Mouse (Mus musculus): ENCODE measurements around the gene Clip1. TPM values are rescaled to one million over a fixed set of nuclear protein-coding genes. Genes with fewer than 3 reads are reported as not detected.
A peak's percentile ranks its signal among the peaks of the same experiment; 100 is the strongest.

The Clip1 gene
- polyA plus RNA-seq, 1 experiment from 2014 or later = 70.7 TPM

- Histone ChIP-seq H3K36me3 (replicated peaks; ENCODE audit: control insufficient read depth, insufficient read depth) (peaks cover 59% of the 10 kb centered on the region), H3K9me3 (ENCODE audit: control insufficient read depth, low read length) (no peaks in the 10 kb centered on the region)
- WGBS = 30% methylated on average over 3 of the region's 3 CpGs
Measured at GRCm38 (mm10) chr5:123699198-123699597, 14.8 kb upstream of the Clip1 start.

GRCm38 (mm10) chr5:123696961-123697360, 12.5 kb upstream of the Clip1 start:
- ATAC-seq (ENCODE audit: low FRiP score) (no peak), DNase-seq (ENCODE audit: low spot score) (no peak)
- Histone ChIP-seq H3K4me3 (replicated peaks; ENCODE audit: low read length) (no peak overlapping the region), H3K9ac (no peak overlapping the region), H3K4me2 (replicated peaks) (no peak overlapping the region), H3K9me3 (ENCODE audit: control insufficient read depth, low read length) (no peaks in the 10 kb centered on the region), H3K4me1 (replicated peaks; ENCODE audit: control insufficient read depth, insufficient read depth, low read length) (no peaks in the 10 kb centered on the region), H3K27me3 (ENCODE audit: control insufficient read depth, insufficient read depth, low read length) (no peaks in the 10 kb centered on the region), H3K36me3 (replicated peaks; ENCODE audit: control insufficient read depth, insufficient read depth) (peaks cover 37% of the 10 kb centered on the region), H3K27ac (no peak overlapping the region)
- 90% methylated on average over 4 of the region's 4 CpGs for WGBS

More at GRCm38 (mm10) chr5:123699198-123699597, 14.8 kb upstream of the Clip1 start:
- Histone ChIP-seq H3K4me3 (replicated peaks; ENCODE audit: low read length) (no peak overlapping the region), H3K27me3 (ENCODE audit: control insufficient read depth, insufficient read depth, low read length) (no peaks in the 10 kb centered on the region), H3K27ac (no peak overlapping the region), H3K4me1 (replicated peaks; ENCODE audit: control insufficient read depth, insufficient read depth, low read length) (no peaks in the 10 kb centered on the region), H3K9ac (no peak overlapping the region), H3K4me2 (replicated peaks) (no peak overlapping the region)
- peak; percentile 79 for DNase-seq (ENCODE audit: low spot score)
- no peak for ATAC-seq (ENCODE audit: low FRiP score)

GRCm38 (mm10) chr5:123696244-123696643, 11.8 kb upstream of the Clip1 start:
- Histone ChIP-seq H3K36me3 (replicated peaks; ENCODE audit: control insufficient read depth, insufficient read depth) (peaks cover 30% of the 10 kb centered on the region), H3K9me3 (ENCODE audit: control insufficient read depth, low read length) (no peaks in the 10 kb centered on the region), H3K4me1 (replicated peaks; ENCODE audit: control insufficient read depth, insufficient read depth, low read length) (no peaks in the 10 kb centered on the region), H3K4me2 (replicated peaks) (no peak overlapping the region), H3K27ac (no peak overlapping the region), H3K27me3 (ENCODE audit: control insufficient read depth, insufficient read depth, low read length) (no peaks in the 10 kb centered on the region), H3K9ac (no peak overlapping the region), H3K4me3 (replicated peaks; ENCODE audit: low read length) (no peak overlapping the region)
- DNase-seq (ENCODE audit: low spot score) (no peak), ATAC-seq (ENCODE audit: low FRiP score) (no peak)
- WGBS = 94% methylated on average over 7 of the region's 7 CpGs

GRCm38 (mm10) chr5:123694468-123694867, 10.1 kb upstream of the Clip1 start:
- 58% methylated on average over 6 of the region's 6 CpGs for WGBS
- Histone ChIP-seq H3K36me3 (replicated peaks; ENCODE audit: control insufficient read depth, insufficient read depth) (peaks cover 12% of the 10 kb centered on the region), H3K9me3 (ENCODE audit: control insufficient read depth, low read length) (no peaks in the 10 kb centered on the region), H3K27me3 (ENCODE audit: control insufficient read depth, insufficient read depth, low read length) (no peaks in the 10 kb centered on the region), H3K4me3 (replicated peaks; ENCODE audit: low read length) (no peak overlapping the region), H3K9ac (no peak overlapping the region), H3K4me1 (replicated peaks; ENCODE audit: control insufficient read depth, insufficient read depth, low read length) (no peaks in the 10 kb centered on the region), H3K27ac (no peak overlapping the region), H3K4me2 (replicated peaks) (no peak overlapping the region)
- no peak for ATAC-seq (ENCODE audit: low FRiP score)
- no peak for DNase-seq (ENCODE audit: low spot score)

GRCm38 (mm10) chr5:123683377-123684220, 819 bp downstream of the Clip1 start:
- peak; percentile 56 for ATAC-seq (ENCODE audit: low FRiP score)
- H3K4me1 ChIP-seq (replicated peaks; ENCODE audit: control insufficient read depth, insufficient read depth, low read length) = peaks cover 29% of the 10 kb centered on the region
- H3K4me2 ChIP-seq (replicated peaks) = peak overlapping the region; percentile 62
- no peaks in the 10 kb centered on the region for H3K9me3 ChIP-seq (ENCODE audit: control insufficient read depth, low read length)
- H3K27ac ChIP-seq = peak overlapping the region; percentile 96
- peak; percentile 53 for DNase-seq (ENCODE audit: low spot score)
- no peaks in the 10 kb centered on the region for H3K27me3 ChIP-seq (ENCODE audit: control insufficient read depth, insufficient read depth, low read length)
- under 1% methylated on average over 76 of the region's 92 CpGs for WGBS
- H3K4me3 ChIP-seq (replicated peaks; ENCODE audit: low read length) = peak overlapping the region; percentile 96
- H3K9ac ChIP-seq = peak overlapping the region; percentile 99
- H3K36me3 ChIP-seq (replicated peaks; ENCODE audit: control insufficient read depth, insufficient read depth) = no peaks in the 10 kb centered on the region

GRCm38 (mm10) chr5:123683043-123683376, 1.4 kb downstream of the Clip1 start:
- Histone ChIP-seq H3K27me3 (ENCODE audit: control insufficient read depth, insufficient read depth, low read length) (no peaks in the 10 kb centered on the region), H3K4me2 (replicated peaks) (peak overlapping the region; percentile 62), H3K9ac (peak overlapping the region; percentile 99), H3K4me1 (replicated peaks; ENCODE audit: control insufficient read depth, insufficient read depth, low read length) (peaks cover 29% of the 10 kb centered on the region), H3K9me3 (ENCODE audit: control insufficient read depth, low read length) (no peaks in the 10 kb centered on the region), H3K36me3 (replicated peaks; ENCODE audit: control insufficient read depth, insufficient read depth) (no peaks in the 10 kb centered on the region), H3K4me3 (replicated peaks; ENCODE audit: low read length) (peak overlapping the region; percentile 96), H3K27ac (peak overlapping the region; percentile 96)
- ATAC-seq (ENCODE audit: low FRiP score) = 0 out of 2 replicates have a peak, but pooled peaks have one; percentile 9
- DNase-seq (ENCODE audit: low spot score) = peak; percentile 52
- WGBS = 2% methylated on average over 6 of the region's 6 CpGs

- H3K4me2 ChIP-seq (replicated peaks) = peak overlapping the region; percentile 62
- peak overlapping the region; percentile 96 for H3K4me3 ChIP-seq (replicated peaks; ENCODE audit: low read length)
- 37% methylated on average over 4 of the region's 4 CpGs for WGBS
- ATAC-seq (ENCODE audit: low FRiP score) = no peak
- DNase-seq (ENCODE audit: low spot score) = no peak
- peak overlapping the region; percentile 99 for H3K9ac ChIP-seq
- no peak overlapping the region for H3K27ac ChIP-seq
- no peaks in the 10 kb centered on the region for H3K9me3 ChIP-seq (ENCODE audit: control insufficient read depth, low read length)
- H3K27me3 ChIP-seq (ENCODE audit: control insufficient read depth, insufficient read depth, low read length) = no peaks in the 10 kb centered on the region
- H3K36me3 ChIP-seq (replicated peaks; ENCODE audit: control insufficient read depth, insufficient read depth) = peaks cover 2% of the 10 kb centered on the region; the same call in 1 of the 2 replicates
- H3K4me1 ChIP-seq (replicated peaks; ENCODE audit: control insufficient read depth, insufficient read depth, low read length) = peaks cover 29% of the 10 kb centered on the region
Measured at GRCm38 (mm10) chr5:123682372-123682771, 2.0 kb downstream of the Clip1 start.

GRCm38 (mm10) chr5:123679546-123680263, 4.7 kb downstream of the Clip1 start:
- H3K36me3 ChIP-seq (replicated peaks; ENCODE audit: control insufficient read depth, insufficient read depth) = peaks cover 3% of the 10 kb centered on the region; the same call in 1 of the 2 replicates
- WGBS = 30% methylated on average over 5 of the region's 5 CpGs
- no peak overlapping the region for H3K9ac ChIP-seq
- H3K4me3 ChIP-seq (replicated peaks; ENCODE audit: low read length) = no peak overlapping the region
- H3K4me2 ChIP-seq (replicated peaks) = no peak overlapping the region
- H3K4me1 ChIP-seq (replicated peaks; ENCODE audit: control insufficient read depth, insufficient read depth, low read length) = peaks cover 33% of the 10 kb centered on the region
- no peaks in the 10 kb centered on the region for H3K27me3 ChIP-seq (ENCODE audit: control insufficient read depth, insufficient read depth, low read length)
- H3K27ac ChIP-seq = no peak overlapping the region
- no peaks in the 10 kb centered on the region for H3K9me3 ChIP-seq (ENCODE audit: control insufficient read depth, low read length)
- no peak for ATAC-seq (ENCODE audit: low FRiP score)
- DNase-seq (ENCODE audit: low spot score) = no peak

- WGBS = 82% methylated on average over 3 of the region's 3 CpGs
- no peaks in the 10 kb centered on the region for H3K9me3 ChIP-seq (ENCODE audit: control insufficient read depth, low read length)
- peaks cover 3% of the 10 kb centered on the region; the same call in 1 of the 2 replicates for H3K36me3 ChIP-seq (replicated peaks; ENCODE audit: control insufficient read depth, insufficient read depth)
- ATAC-seq (ENCODE audit: low FRiP score) (no peak), DNase-seq (ENCODE audit: low spot score) (no peak)
- H3K27ac ChIP-seq = no peak overlapping the region
- no peak overlapping the region for H3K4me3 ChIP-seq (replicated peaks; ENCODE audit: low read length)
- H3K4me2 ChIP-seq (replicated peaks) = no peak overlapping the region
- peaks cover 37% of the 10 kb centered on the region for H3K4me1 ChIP-seq (replicated peaks; ENCODE audit: control insufficient read depth, insufficient read depth, low read length)
- H3K27me3 ChIP-seq (ENCODE audit: control insufficient read depth, insufficient read depth, low read length) = no peaks in the 10 kb centered on the region
- no peak overlapping the region for H3K9ac ChIP-seq
Measured at GRCm38 (mm10) chr5:123679106-123679505, 5.3 kb downstream of the Clip1 start.
